Mouse (Mus musculus) erythroblast, adult 5-6 weeks (primary cell): Measurements from ENCODE around the gene Vps35. TPM values are rescaled to one million over a fixed set of nuclear protein-coding genes. Genes with fewer than 3 reads are reported as not detected.

Source experiments
- ATAC-seq: replicated peaks from 2 replicates; pipeline ENCODE4 v1.8.0; 2016; ENCODE audit warnings: moderate number of reproducible peaks, mild to moderate bottlenecking, moderate TSS enrichment, inconsistent platforms; ENCODE audit not compliant: poor library complexity, low FRiP score, severe bottlenecking
- total RNA-seq, 2 experiments: library from RNA; stranded (forward) in 1 of 2; stranded (reverse) in 1 of 2; fragments of 150-400 nt in 1 of 2; fragments of 200-764, 138-1000 nt in 1 of 2; gene quantifications; 2 replicates each; pipeline versions ENCODE4 v1.2.3 to v1.2.4; 2015 to 2017; ENCODE audit warnings: low replicate concordance in 2 of 2

Gene Vps35
- total RNA-seq, 2 experiments from 2014 or later = 53.9 to 68.4 TPM

DNA sequence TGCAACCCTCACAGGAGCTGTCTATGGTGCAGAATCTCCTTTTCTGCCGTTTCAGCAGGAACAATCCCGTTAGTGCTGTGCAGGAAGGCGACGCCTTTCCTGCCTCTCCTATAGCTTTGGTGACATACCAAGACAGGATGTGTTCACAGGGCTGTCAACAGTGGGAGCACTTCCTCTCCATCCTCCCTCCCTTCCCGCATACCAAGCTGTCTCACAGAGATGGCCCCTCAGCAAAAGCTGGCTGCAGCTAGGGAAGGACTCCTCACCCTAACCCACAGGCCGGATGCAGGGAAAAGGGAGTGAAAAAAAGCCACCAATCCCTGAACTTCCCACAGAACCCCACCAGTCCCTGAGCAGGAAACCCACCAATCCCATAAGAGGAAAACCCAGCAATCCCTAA is 78.6 kb downstream of the Vps35 start:
- ATAC-seq = no peak

DNA sequence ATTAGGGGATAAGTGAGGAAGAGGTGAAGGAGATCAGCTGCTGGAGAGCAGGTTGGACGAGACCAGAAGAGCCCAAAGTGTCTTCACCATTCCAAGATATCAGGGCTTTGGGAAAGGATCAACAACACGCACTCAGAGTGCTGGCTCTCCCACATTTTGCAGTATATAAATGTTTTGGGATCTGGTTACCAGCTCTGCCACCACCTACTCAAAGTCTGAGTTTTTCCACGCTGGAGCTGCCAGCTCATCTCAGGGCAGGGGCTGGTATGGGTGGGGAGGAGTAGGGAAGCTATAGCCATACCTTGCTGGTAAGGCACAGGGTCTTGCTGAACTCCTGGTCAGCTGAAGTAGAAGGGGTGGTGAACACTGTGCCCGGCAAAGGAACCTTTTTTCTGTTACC is 79.4 kb downstream of the Vps35 start:
- ATAC-seq = no peak

Other genes with a start within 250 kb of the Vps35 start
- gene Fbxw9, start 239.7 kb downstream of the Vps35 start, total RNA-seq (2015; ENCODE audit: low replicate concordance) = 5.4 TPM in 1 of 2 replicates, not detected in the other
- gene Fbxw9, start 239.7 kb downstream of the Vps35 start, total RNA-seq (2017; ENCODE audit: low replicate concordance) = 0.43 and 4.3 TPM in 2 replicates
- not detected in 2 replicates for gene Gm5741, start 231.8 kb downstream of the Vps35 start, total RNA-seq (2015; ENCODE audit: low replicate concordance)
- gene Gm5741, start 231.8 kb downstream of the Vps35 start, total RNA-seq (2017; ENCODE audit: low replicate concordance) = not detected in 2 replicates
- 12.3 and 16.1 TPM in 2 replicates for gene Dhps, start 228.0 kb downstream of the Vps35 start, total RNA-seq (2015; ENCODE audit: low replicate concordance)
- 3.2 and 12.1 TPM in 2 replicates for gene Dhps, start 228.0 kb downstream of the Vps35 start, total RNA-seq (2017; ENCODE audit: low replicate concordance)
- gene Wdr83os, start 219.1 kb downstream of the Vps35 start, total RNA-seq (2015; ENCODE audit: low replicate concordance) = 26.1 and 31.3 TPM in 2 replicates
- 4.3 and 11.3 TPM in 2 replicates for gene Wdr83os, start 219.1 kb downstream of the Vps35 start, total RNA-seq (2017; ENCODE audit: low replicate concordance)
- gene Wdr83, start 218.5 kb downstream of the Vps35 start, total RNA-seq (2015; ENCODE audit: low replicate concordance) = 1.7 and 16.9 TPM in 2 replicates
- gene Wdr83, start 218.5 kb downstream of the Vps35 start, total RNA-seq (2017; ENCODE audit: low replicate concordance) = 4.9 and 6.3 TPM in 2 replicates
- gene Man2b1, start 216.5 kb downstream of the Vps35 start, total RNA-seq (2015; ENCODE audit: low replicate concordance) = 27.5 and 32.8 TPM in 2 replicates
- gene Man2b1, start 216.5 kb downstream of the Vps35 start, total RNA-seq (2017; ENCODE audit: low replicate concordance) = 17.8 and 18.6 TPM in 2 replicates
- not detected in 2 replicates for gene Zfp791, start 176.7 kb downstream of the Vps35 start, total RNA-seq (2015; ENCODE audit: low replicate concordance)
- not detected in 2 replicates for gene Zfp791, start 176.7 kb downstream of the Vps35 start, total RNA-seq (2017; ENCODE audit: low replicate concordance)
- gene Cks1brt, start 147.9 kb downstream of the Vps35 start, total RNA-seq (2015; ENCODE audit: low replicate concordance) = not detected in 2 replicates
- gene Cks1brt, start 147.9 kb downstream of the Vps35 start, total RNA-seq (2017; ENCODE audit: low replicate concordance) = not detected in 2 replicates
- gene Olfr371, start 73.8 kb downstream of the Vps35 start, total RNA-seq (2015; ENCODE audit: low replicate concordance) = not detected in 2 replicates
- gene Olfr371, start 73.8 kb downstream of the Vps35 start, total RNA-seq (2017; ENCODE audit: low replicate concordance) = not detected in 2 replicates
- 38.2 and 48.5 TPM in 2 replicates for gene Orc6, start 170 bp downstream of the Vps35 start, total RNA-seq (2015; ENCODE audit: low replicate concordance)
- 47.6 and 89.5 TPM in 2 replicates for gene Orc6, start 170 bp downstream of the Vps35 start, total RNA-seq (2017; ENCODE audit: low replicate concordance)
- 48.0 and 94.9 TPM in 2 replicates for gene Mylk3, start 86.5 kb upstream of the Vps35 start, total RNA-seq (2015; ENCODE audit: low replicate concordance)
- 229 and 257 TPM in 2 replicates for gene Mylk3, start 86.5 kb upstream of the Vps35 start, total RNA-seq (2017; ENCODE audit: low replicate concordance)
- 9.4 and 22.5 TPM in 2 replicates for gene 4921524J17Rik, start 133.0 kb upstream of the Vps35 start, total RNA-seq (2015; ENCODE audit: low replicate concordance)
- 8.3 and 15.9 TPM in 2 replicates for gene 4921524J17Rik, start 133.0 kb upstream of the Vps35 start, total RNA-seq (2017; ENCODE audit: low replicate concordance)
- 0.84 TPM in 1 of 2 replicates, not detected in the other for gene Gpt2, start 192.8 kb upstream of the Vps35 start, total RNA-seq (2015; ENCODE audit: low replicate concordance)
- not detected in 2 replicates for gene Gpt2, start 192.8 kb upstream of the Vps35 start, total RNA-seq (2017; ENCODE audit: low replicate concordance)